Mouse (Mus musculus) hindlimb bud, embryonic 11.5 days (tissue): ENCODE data around the gene Rnf40.

Experiments
- DNase-seq: peaks from one replicate; pipeline ENCODE4 v3.0.0-alpha.2; 2012; ENCODE audit warnings: low read depth, low spot score; ENCODE audit errors: extremely low spot score

Gene Rnf40

DNA sequence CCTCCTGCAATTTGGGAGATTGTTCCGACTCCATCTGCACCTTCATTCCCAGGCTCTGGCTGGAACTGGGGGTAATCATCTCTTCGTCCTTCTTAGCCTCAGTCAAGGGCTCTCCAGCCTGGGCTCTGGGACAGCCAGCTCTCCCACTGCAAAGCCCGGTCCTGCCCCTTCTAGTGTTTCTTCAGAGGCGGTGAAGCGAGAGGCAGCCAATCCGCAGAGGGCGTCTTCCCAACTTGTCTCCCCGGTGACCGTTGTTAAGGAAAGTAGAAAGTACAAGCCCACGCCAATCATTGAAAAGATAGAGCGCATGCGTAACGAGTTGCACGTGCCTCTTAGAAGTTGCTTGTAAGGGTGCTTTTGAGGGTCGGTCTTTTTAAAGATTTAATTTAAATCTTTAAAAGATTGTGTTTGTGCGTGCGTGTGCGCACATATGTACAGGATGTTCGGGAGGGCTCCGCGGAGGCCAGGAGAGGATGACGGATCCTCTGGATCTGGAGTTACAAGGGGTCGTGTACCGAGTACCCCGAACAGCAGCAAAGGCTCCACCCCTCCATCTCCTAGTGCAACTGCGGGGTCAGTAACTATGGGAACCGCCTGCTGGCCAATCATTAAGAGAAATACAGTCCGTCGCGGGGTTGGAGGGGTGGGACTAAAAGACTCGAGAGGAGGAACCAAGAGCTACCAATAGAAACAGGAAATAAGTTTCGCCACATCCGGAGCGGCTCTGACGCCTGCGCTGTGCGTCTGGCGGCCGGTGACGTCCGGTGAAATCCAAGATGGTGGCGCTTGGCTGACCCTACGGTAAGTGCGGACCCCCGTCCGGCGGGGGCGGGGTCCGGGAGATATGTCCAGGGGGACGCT, at the start of gene Rnf40, which contains the start of gene Ccdc189:
Gene Rnf40, plus strand, starts transcription at position 757 of the 861 bp plus-strand sequence.
Gene Ccdc189, minus strand, starts transcription at position 585 of the 861 bp plus-strand sequence.
- DNase-seq: peak; percentile 98

DNA sequence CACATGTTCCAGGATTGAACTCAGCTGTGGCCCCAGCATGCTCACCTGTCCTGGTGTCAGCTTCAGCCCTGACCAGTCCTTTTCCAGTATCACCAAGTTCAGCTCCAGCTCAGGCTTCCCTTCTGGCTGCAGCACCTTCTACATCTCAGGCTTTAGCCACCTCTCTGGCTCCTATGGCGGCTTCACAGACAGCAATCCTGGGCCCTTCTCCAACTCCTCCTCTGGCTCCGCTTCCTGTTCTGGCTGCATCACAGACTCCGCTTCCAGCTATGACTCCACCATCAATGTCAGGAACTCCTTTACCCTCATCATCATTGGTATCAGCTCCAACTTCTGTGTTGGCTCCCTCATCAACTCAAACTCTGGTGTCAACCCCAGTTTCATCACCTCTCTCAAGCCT, 46.9 kb upstream of the Rnf40 start:
- no peak for DNase-seq

GRCm38 (mm10) chr7:127549116-127549835, 39.3 kb upstream of the Rnf40 start:
- no peak for DNase-seq

DNA sequence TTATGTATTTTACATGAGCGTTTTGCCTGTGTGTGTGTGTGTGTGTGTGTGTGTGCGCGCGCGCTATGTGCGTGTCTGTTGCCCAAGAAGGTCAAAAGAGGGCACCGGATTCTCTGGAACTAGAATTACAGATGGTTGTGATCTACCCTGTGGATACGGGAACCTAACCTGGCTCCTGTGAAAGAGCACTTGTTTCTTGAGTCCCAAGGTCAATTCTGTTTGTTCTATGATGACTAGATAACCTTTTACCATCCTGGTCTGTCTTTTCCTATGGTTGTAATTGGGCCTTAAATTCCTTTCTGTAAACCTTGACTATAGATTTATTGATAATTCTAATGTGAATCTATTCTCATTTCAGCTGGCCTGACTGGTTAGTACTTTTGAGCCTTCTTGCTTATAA, 37.0 kb upstream of the Rnf40 start:
- DNase-seq: no peak

GRCm38 (mm10) chr7:127560580-127560979, 28.0 kb upstream of the Rnf40 start:
- DNase-seq: no peak

DNA sequence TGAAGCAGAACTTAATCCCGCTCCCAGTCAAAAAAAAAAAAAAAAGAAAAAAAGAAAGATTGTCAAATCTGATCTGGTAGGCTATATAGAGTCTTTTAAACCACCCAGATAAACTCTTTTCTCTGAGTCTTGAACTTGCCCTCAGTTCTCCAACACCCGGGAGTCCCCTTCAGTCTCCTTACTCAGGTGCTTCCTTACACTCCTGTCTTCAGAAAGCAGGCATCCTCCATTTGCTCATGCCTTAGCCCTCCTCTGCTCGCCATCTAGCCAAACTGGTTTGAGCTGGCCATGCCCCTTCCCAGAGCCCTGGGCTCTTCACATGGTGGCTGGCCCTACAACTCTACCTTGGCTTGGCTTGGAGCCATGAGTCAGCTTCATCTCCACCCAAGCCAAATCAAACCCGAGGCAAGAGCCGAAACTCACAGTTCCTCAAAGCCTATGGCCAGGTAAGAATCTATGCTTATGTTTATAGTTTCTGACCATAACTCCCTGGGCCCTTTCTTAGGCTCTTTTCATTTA, 27.2 kb upstream of the Rnf40 start, which contains the start of gene Tmem265:
Gene Tmem265, plus strand, starts transcription at position 51 of the 519 bp plus-strand sequence.
- DNase-seq: no peak

GRCm38 (mm10) chr7:127564381-127565150, 24.0 kb upstream of the Rnf40 start:
- no peak for DNase-seq

- DNase-seq: peak; percentile 94
Observed at GRCm38 (mm10) chr7:127572895-127573471, 15.6 kb upstream of the Rnf40 start, which contains the start of gene Phkg2. Gene Phkg2, plus strand, starts transcription at chr7:127573340.

- DNase-seq: no peak
Observed at GRCm38 (mm10) chr7:127573503-127574008, 15.0 kb upstream of the Rnf40 start.

GRCm38 (mm10) chr7:127574115-127574514, 14.5 kb upstream of the Rnf40 start:
- DNase-seq: no peak

GRCm38 (mm10) chr7:127583260-127583659, 5.3 kb upstream of the Rnf40 start:
- DNase-seq: no peak

GRCm38 (mm10) chr7:127585031-127585430, 3.5 kb upstream of the Rnf40 start:
- no peak for DNase-seq

DNA sequence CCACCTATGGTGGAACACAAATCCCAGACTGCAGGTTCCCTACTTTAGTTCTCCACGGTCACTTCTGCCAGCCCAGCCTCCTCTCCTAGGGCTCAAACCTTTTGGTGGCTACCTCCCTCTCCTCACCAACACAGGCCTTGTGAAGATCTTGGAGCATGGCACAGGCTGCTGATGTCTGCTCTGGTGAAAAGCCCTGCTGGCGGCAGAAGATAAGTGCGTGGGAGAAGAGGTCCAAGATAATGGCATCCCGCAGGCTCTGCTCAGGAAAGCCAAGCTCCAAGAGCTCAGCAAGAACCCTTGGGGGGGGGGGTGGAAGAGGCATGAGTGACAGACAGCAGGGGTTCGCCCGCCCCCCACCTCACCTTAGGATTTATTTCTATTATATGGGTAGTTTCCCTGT, 2.4 kb upstream of the Rnf40 start:
- no peak for DNase-seq

GRCm38 (mm10) chr7:127587196-127587595, 1.4 kb upstream of the Rnf40 start:
- DNase-seq: no peak

DNA sequence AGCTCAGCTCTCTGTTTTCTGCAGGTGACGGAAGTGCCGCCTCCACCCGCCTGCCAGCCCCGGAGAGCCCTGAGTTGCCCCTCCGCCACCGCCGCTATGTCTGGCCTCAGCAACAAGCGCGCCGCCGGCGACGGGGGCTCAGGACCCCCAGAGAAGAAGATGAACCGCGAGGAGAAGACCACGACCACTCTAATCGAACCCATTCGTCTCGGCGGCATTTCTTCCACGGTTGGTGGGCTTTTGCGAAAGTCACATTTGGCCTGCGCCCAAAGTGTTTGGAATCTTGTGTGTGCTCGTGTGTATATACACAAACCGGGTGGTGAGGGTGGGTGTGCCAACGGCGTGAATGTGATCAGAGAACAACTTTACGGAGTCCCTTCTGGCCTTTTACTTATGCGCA, 334 bp downstream of the Rnf40 start:
- DNase-seq: no peak

- no peak for DNase-seq
Observed at GRCm38 (mm10) chr7:127589637-127590036, 1.1 kb downstream of the Rnf40 start.

DNA sequence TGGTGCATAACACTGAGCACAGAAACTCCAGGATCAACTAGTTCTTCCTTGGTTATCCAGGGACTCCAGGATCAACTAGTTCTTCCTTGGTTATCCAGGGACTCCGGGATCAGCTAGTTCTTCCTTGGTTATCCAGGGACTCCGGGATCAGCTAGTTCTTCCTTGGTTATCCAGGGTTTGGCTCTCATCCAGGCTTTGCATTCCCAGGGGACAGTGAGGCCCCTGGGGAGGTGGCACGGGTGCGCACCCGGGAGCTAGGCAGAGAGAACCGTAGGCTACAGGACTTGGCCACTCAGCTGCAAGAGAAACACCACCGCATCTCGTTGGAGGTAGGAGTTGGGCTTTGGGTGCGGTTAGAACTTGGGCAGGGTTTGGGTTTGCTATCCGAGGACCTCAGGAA, 2.5 kb downstream of the Rnf40 start:
- no peak for DNase-seq

GRCm38 (mm10) chr7:127592575-127592974, 4.0 kb downstream of the Rnf40 start:
- no peak for DNase-seq

- no peak for DNase-seq
Observed at GRCm38 (mm10) chr7:127596747-127597146, 8.2 kb downstream of the Rnf40 start.

DNA sequence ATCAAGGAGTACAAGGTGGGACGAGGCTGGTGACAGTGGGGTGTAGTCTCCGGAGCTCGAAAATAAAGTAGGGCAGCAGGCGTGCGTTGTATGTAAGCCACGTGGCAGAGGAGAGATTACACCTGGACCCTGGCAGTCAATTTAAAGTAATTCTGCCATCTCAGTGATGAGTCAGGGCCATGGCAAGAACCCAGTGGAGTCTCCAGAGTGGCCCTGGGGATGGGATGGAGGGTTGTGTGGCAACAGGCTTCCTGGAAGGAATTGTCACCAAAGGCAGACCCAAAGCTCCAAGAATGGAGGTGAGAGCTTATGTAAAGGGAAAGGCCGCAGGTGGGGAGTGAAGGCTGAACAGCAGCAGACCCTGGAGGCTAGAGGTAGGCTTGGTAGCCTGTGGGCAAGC, 12.0 kb downstream of the Rnf40 start:
- DNase-seq: no peak
